Mouse (Mus musculus) ES-Bruce4 (cell line): ENCODE results near the gene Rab3a. TPM values are rescaled to one million over a fixed set of nuclear protein-coding genes. Genes with fewer than 3 reads are reported as not detected.

Experiments used
- H3K27ac ChIP-seq: 2 replicates; pipeline ENCODE4 v1.5.1; 2012; ENCODE audit warnings: low read length, inconsistent platforms; ENCODE audit not compliant: insufficient read depth
- H3K27me3 ChIP-seq: 2 replicates; pipeline ENCODE4 v1.6.1; 2012; ENCODE audit warnings: mild to moderate bottlenecking, low read length, inconsistent platforms; ENCODE audit not compliant: control insufficient read depth, poor library complexity, insufficient read depth, severe bottlenecking
- H3K36me3 ChIP-seq: 2 replicates; pipeline ENCODE4 v1.6.1; 2012; ENCODE audit warnings: inconsistent platforms, mild to moderate bottlenecking, low read length, moderate library complexity; ENCODE audit not compliant: control insufficient read depth, poor library complexity, insufficient read depth, severe bottlenecking
- H3K4me1 ChIP-seq: one replicate; pipeline ENCODE4 v1.8.1; 2011; ENCODE audit warnings: low read length; ENCODE audit not compliant: control insufficient read depth, insufficient read depth
- H3K4me3 ChIP-seq: 2 replicates; pipeline ENCODE4 v1.5.1; 2011; ENCODE audit warnings: low read depth, mild to moderate bottlenecking, low read length
- H3K9ac ChIP-seq: 2 replicates; pipeline ENCODE4 v1.6.1; 2012; ENCODE audit warnings: low read depth, mild to moderate bottlenecking, inconsistent platforms; ENCODE audit not compliant: poor library complexity, severe bottlenecking
- H3K9me3 ChIP-seq: replicated peaks from 2 replicates; pipeline ENCODE4 v1.6.1; 2012; ENCODE audit warnings: mild to moderate bottlenecking, low read length, inconsistent platforms; ENCODE audit not compliant: control insufficient read depth, poor library complexity, insufficient read depth, severe bottlenecking
- CTCF ChIP-seq: IDR thresholded peaks from one replicate; pipeline ENCODE4 v1.8.1; 2011; ENCODE audit warnings: low read depth, low read length
- EP300 ChIP-seq: IDR thresholded peaks from 2 replicates; pipeline ENCODE4 v1.6.1; 2011; ENCODE audit warnings: low read depth, low read length; ENCODE audit not compliant: insufficient read depth
- POLR2A ChIP-seq: IDR thresholded peaks from one replicate; pipeline ENCODE4 v1.8.1; 2011; ENCODE audit warnings: low read length; ENCODE audit not compliant: insufficient read depth
- polyA plus RNA-seq: library from polyadenylated mRNA; stranded (reverse); fragments of >200 nt; gene quantifications from 2 replicates; pipeline ENCODE4 v1.2.4, GENCODE M21; 2011; ENCODE audit warnings: low read depth; ENCODE audit not compliant: missing spikeins, insufficient read depth, insufficient read length

Rab3a gene
- polyA plus RNA-seq, 1 experiment = 6.3 TPM

DNA sequence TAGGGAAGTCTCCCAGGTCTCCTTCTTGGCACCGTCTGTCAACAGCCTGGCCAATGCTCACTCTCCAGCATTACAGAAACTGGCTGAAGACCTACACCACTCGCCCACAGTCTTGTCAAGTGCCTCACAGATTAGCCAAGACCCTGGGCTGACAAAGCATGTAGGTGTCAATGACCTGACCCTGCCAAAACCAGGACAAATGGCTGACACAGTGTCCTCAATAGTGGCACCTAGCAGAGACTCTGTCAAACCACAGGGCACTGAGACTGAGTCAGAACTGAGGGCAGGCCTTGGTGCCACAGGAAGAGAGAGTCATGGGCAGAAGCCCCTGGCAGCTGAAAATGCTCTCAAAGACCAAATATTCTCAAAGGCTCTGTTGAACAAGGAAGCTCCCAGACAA is 39.4 kb upstream of the Rab3a start:
- H3K36me3 ChIP-seq = no peaks in the 10 kb centered on the region
- H3K9me3 ChIP-seq = no peaks in the 10 kb centered on the region
- no peak overlapping the region for H3K4me3 ChIP-seq
- no peak overlapping the region for H3K27ac ChIP-seq
- H3K4me1 ChIP-seq = no peaks in the 10 kb centered on the region
- no peak overlapping the region for H3K9ac ChIP-seq
- TF ChIP-seq POLR2A (no peak), CTCF (no peak), EP300 (no peak)
- H3K27me3 ChIP-seq = no peaks in the 10 kb centered on the region

- H3K4me3 ChIP-seq = peak overlapping the region; percentile 17
- H3K36me3 ChIP-seq = no peaks in the 10 kb centered on the region
- H3K4me1 ChIP-seq = no peaks in the 10 kb centered on the region
- no peak overlapping the region for H3K27ac ChIP-seq
- H3K9ac ChIP-seq = peak overlapping the region; percentile 8; the same call in 1 of the 2 replicates
- H3K27me3 ChIP-seq = no peaks in the 10 kb centered on the region
- H3K9me3 ChIP-seq = no peaks in the 10 kb centered on the region
- TF ChIP-seq EP300 (no peak), POLR2A (no peak), CTCF (no peak)
Measured at GRCm38 (mm10) chr8:70716521-70717400, 37.7 kb upstream of the Rab3a start.

DNA sequence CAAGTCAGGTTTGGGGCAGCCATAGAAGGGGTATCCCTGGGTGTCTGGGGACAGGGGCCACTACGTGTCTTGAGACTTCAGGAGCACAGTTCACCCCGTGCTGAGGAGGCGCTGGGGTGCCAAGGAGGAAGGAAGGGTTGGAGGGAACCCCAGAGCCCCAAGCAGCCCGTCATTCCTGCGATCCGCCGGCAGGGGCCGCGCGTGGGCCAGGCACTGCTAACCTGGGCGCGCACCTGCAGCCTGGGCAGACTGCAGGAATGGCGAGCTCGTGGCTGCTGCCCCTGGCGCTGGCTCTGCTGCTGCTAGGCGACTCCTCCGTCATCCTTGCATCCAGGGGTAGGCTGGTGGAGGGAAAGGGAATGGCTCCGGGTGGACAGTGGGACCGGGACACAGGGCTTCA is 36.2 kb upstream of the Rab3a start, which contains the start of gene Gm3336:
Gene Gm3336, plus strand, starts transcription at position 247 of the 400 bp plus-strand sequence.
- Histone ChIP-seq H3K27ac (no peak within 1 kb of the TSS), H3K36me3 (no peaks in the 10 kb centered on the region), H3K4me1 (no peaks in the 10 kb centered on the region), H3K4me3 (peak within 1 kb of the TSS; percentile 13), H3K27me3 (no peaks in the 10 kb centered on the region), H3K9ac (peak within 1 kb of the TSS; percentile 19; the same call in 1 of the 2 replicates), H3K9me3 (no peaks in the 10 kb centered on the region)
- TF ChIP-seq CTCF = peak; percentile 81
- TF ChIP-seq POLR2A = no peak

DNA sequence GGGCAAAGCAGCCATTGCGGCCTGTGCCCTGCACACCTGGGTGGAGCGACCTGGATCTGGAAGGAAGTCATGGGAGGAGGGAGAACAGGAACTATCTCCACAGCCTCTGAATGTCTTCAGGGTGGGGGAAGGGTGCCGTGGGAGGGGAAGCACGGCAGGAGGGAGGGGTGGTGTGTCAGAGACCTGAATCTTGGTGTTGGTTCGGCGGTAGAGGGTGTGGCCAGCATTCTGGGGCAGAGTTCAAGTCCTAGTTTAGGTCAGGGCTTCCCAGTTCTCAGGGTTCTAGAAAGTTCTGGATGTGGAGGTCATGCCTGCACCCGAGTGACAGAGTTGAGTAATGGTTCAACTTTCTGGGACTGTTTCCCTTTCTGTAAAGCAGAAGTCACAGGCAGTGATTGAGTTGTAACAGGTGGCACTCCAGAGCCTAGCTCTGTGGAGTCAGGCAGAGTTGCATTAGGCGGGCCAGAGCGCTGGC is 34.6 kb upstream of the Rab3a start:
- Histone ChIP-seq H3K27ac (no peak overlapping the region), H3K27me3 (no peaks in the 10 kb centered on the region), H3K4me1 (no peaks in the 10 kb centered on the region), H3K4me3 (no peak overlapping the region), H3K9ac (no peak overlapping the region), H3K36me3 (no peaks in the 10 kb centered on the region), H3K9me3 (no peaks in the 10 kb centered on the region)
- TF ChIP-seq POLR2A (no peak), EP300 (no peak), CTCF (no peak)

DNA sequence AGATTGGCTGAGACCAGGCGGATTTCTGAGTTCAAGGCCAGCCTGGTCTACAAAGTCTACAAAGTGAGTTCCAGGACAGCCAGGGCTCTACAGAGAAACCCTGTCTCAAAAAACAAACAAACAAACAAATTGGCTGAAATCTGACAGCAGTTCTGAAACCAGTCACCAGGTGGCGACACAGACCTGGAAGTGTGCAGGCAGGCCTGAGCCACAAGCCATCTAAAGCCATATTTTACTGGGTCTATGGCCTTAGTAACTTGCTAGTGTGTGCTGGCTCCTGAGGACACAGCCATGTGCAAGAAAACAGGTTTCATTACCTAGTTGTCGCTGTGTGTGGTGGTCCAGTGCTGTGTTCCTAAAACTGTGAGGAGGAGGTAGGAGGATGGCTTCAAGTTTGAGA is 33.7 kb upstream of the Rab3a start:
- H3K9ac ChIP-seq = no peak overlapping the region

GRCm38 (mm10) chr8:70721601-70722000 is 32.9 kb upstream of the Rab3a start:
- H3K4me3 ChIP-seq = no peak overlapping the region
- no peaks in the 10 kb centered on the region for H3K36me3 ChIP-seq
- no peaks in the 10 kb centered on the region for H3K4me1 ChIP-seq
- H3K27ac ChIP-seq = no peak overlapping the region
- H3K9ac ChIP-seq = no peak overlapping the region
- TF ChIP-seq EP300 (no peak), POLR2A (no peak), CTCF (no peak)
- no peaks in the 10 kb centered on the region for H3K9me3 ChIP-seq
- no peaks in the 10 kb centered on the region for H3K27me3 ChIP-seq

More for the DNA sequence above, 33.7 kb upstream of the Rab3a start:
- no peaks in the 10 kb centered on the region for H3K36me3 ChIP-seq
- H3K4me1 ChIP-seq = no peaks in the 10 kb centered on the region
- H3K4me3 ChIP-seq = no peak overlapping the region
- no peaks in the 10 kb centered on the region for H3K27me3 ChIP-seq
- H3K27ac ChIP-seq = no peak overlapping the region
- TF ChIP-seq EP300 (no peak), POLR2A (no peak), CTCF (peak; percentile 95)
- H3K9me3 ChIP-seq = no peaks in the 10 kb centered on the region
